Mouse (Mus musculus) right cerebral cortex, postnatal 14 days (tissue): ENCODE data around the gene Fth1.
A peak's percentile ranks its signal among the peaks of the same experiment; 100 is the strongest.

ENCODE experiments used
- DNase-seq: peaks from one replicate; pipeline ENCODE4 v3.0.0; 2022

Gene Fth1

GRCm38 (mm10) chr19:10022414-10023303, 42.3 kb downstream of the Fth1 start:
- DNase-seq = peak; percentile 53

- no peak for DNase-seq
Measured at GRCm38 (mm10) chr19:10023304-10023758, 42.9 kb downstream of the Fth1 start.

GRCm38 (mm10) chr19:10025169-10025875, 44.9 kb downstream of the Fth1 start:
- peak; percentile 43 for DNase-seq

GRCm38 (mm10) chr19:10029746-10030145, 49.3 kb downstream of the Fth1 start:
- DNase-seq = no peak

- peak; percentile 54 for DNase-seq
Measured at GRCm38 (mm10) chr19:10033211-10033973, 53.0 kb downstream of the Fth1 start.

GRCm38 (mm10) chr19:10034356-10034755, 54.0 kb downstream of the Fth1 start:
- no peak for DNase-seq
